Mouse (Mus musculus): ENCODE results near the gene 4930402H24Rik. TPM values are rescaled to one million over a fixed set of nuclear protein-coding genes. Genes with fewer than 3 reads are reported as not detected.

The 4930402H24Rik gene
- polyA plus RNA-seq, 1 experiment from 2014 or later, result 99.6 TPM

DNA sequence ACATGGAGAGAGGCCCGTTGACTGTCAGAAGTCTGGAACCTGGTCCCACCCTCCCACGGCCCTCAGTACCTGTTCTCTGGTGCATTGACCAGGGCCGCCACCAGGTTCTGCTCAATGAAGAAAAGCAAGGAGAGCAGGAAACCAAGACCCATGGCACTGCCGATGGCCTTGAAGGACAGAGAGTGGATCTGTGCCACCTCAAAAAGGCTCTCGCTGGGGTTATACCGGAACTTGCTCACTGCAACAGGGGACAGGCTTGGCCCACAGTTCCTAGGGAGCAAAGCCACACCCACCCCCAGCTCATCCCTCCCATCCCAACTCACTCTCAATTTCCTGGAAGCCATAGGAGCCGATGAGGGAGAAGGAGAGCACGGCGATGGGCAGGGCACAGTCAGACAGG lies 220.8 kb downstream of the 4930402H24Rik start:
- Histone ChIP-seq H3K4me1 (replicated peaks; ENCODE audit: control insufficient read depth, insufficient read depth, low read length) (no peaks in the 10 kb centered on the region), H3K36me3 (replicated peaks; ENCODE audit: control insufficient read depth, insufficient read depth) (peaks cover 42% of the 10 kb centered on the region), H3K27ac (no peak overlapping the region), H3K9ac (no peak overlapping the region), H3K27me3 (ENCODE audit: control insufficient read depth, insufficient read depth, low read length) (no peaks in the 10 kb centered on the region), H3K4me3 (replicated peaks; ENCODE audit: low read length) (no peak overlapping the region), H3K9me3 (ENCODE audit: control insufficient read depth, low read length) (no peaks in the 10 kb centered on the region), H3K4me2 (replicated peaks) (no peak overlapping the region)
- DNase-seq (ENCODE audit: low spot score), result no peak
- ATAC-seq (ENCODE audit: low FRiP score), result no peak
- 90% methylated on average over 9 of the region's 9 CpGs for WGBS

DNA sequence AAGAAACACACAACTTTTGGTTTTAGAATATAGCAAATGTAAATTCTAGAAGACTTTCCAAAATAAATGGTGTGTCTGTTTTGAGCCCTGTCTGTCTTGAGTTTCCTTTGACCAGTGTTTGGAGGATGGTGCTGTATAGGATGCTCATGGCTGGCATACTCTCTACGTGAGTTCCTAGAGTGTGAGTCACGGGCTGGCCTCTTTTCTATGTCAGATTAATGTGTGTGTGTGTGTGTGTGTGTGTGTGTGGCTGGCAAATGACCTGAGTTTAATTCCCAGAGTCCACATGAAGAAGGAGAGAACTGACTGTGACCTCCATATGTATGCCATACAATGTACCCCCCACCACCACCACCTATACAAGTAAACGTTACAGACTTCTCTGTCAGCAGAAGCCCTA lies 224.7 kb downstream of the 4930402H24Rik start:
- DNase-seq (ENCODE audit: low spot score), result no peak
- Histone ChIP-seq H3K9me3 (ENCODE audit: control insufficient read depth, low read length) (no peaks in the 10 kb centered on the region), H3K36me3 (replicated peaks; ENCODE audit: control insufficient read depth, insufficient read depth) (peaks cover 81% of the 10 kb centered on the region), H3K4me2 (replicated peaks) (no peak overlapping the region), H3K27ac (no peak overlapping the region), H3K9ac (no peak overlapping the region), H3K27me3 (ENCODE audit: control insufficient read depth, insufficient read depth, low read length) (no peaks in the 10 kb centered on the region), H3K4me3 (replicated peaks; ENCODE audit: low read length) (no peak overlapping the region), H3K4me1 (replicated peaks; ENCODE audit: control insufficient read depth, insufficient read depth, low read length) (no peaks in the 10 kb centered on the region)
- WGBS, result 92% methylated on average over 3 of the region's 3 CpGs
- no peak for ATAC-seq (ENCODE audit: low FRiP score)

DNA sequence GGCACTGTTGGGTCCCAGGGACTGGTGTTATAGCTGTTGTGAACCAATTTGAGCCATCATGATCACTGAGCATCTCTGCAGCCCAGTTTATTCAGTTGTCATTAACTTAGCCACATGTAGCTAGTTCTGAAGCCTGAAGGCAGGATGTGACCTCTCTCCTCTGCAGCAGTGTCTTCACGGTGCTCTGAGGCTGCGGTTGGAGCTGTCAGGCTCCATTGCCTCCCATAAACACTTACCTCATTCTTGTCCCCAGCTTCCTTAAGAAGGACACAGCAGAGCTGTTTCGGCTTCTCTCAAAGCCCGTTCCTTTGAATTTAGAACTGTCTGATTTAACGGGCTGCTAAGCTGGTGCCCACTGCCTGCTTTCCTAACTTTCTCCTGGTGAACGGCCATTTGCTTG lies 226.3 kb downstream of the 4930402H24Rik start:
- H3K4me1 ChIP-seq (replicated peaks; ENCODE audit: control insufficient read depth, insufficient read depth, low read length), result no peaks in the 10 kb centered on the region
- no peaks in the 10 kb centered on the region for H3K27me3 ChIP-seq (ENCODE audit: control insufficient read depth, insufficient read depth, low read length)
- DNase-seq (ENCODE audit: low spot score) (no peak), ATAC-seq (ENCODE audit: low FRiP score) (no peak)
- H3K27ac ChIP-seq, result no peak overlapping the region
- WGBS, result 91% methylated on average over 6 of the region's 6 CpGs
- no peak overlapping the region for H3K4me2 ChIP-seq (replicated peaks)
- H3K9me3 ChIP-seq (ENCODE audit: control insufficient read depth, low read length), result no peaks in the 10 kb centered on the region
- H3K9ac ChIP-seq, result no peak overlapping the region
- H3K36me3 ChIP-seq (replicated peaks; ENCODE audit: control insufficient read depth, insufficient read depth), result peaks cover 93% of the 10 kb centered on the region
- no peak overlapping the region for H3K4me3 ChIP-seq (replicated peaks; ENCODE audit: low read length)

DNA sequence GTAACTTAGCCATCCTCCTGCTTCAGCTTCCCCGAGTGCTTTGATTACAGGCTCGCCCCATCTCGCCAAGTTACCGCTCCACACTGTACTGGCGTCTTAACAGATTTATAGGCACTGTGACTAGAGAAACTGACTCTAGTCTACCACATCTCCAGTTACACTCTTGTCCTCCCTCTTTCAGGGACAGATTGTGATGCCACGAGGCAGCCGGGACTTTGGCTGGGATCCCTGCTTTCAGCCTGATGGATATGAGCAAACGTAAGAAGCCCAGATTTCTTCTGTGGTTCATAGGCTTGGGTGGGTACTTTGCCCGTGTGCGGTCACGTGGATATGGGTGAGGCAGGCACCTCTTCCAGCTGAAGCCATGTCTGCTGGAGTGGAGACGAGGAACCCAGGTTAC lies 227.1 kb downstream of the 4930402H24Rik start:
- no peak overlapping the region for H3K4me3 ChIP-seq (replicated peaks; ENCODE audit: low read length)
- no peaks in the 10 kb centered on the region for H3K4me1 ChIP-seq (replicated peaks; ENCODE audit: control insufficient read depth, insufficient read depth, low read length)
- H3K9me3 ChIP-seq (ENCODE audit: control insufficient read depth, low read length), result no peaks in the 10 kb centered on the region
- H3K36me3 ChIP-seq (replicated peaks; ENCODE audit: control insufficient read depth, insufficient read depth), result peaks cover 92% of the 10 kb centered on the region
- no peak overlapping the region for H3K4me2 ChIP-seq (replicated peaks)
- no peak overlapping the region for H3K27ac ChIP-seq
- H3K9ac ChIP-seq, result no peak overlapping the region
- no peak for ATAC-seq (ENCODE audit: low FRiP score)
- H3K27me3 ChIP-seq (ENCODE audit: control insufficient read depth, insufficient read depth, low read length), result no peaks in the 10 kb centered on the region
- no peak for DNase-seq (ENCODE audit: low spot score)
- 96% methylated on average over 12 of the region's 12 CpGs for WGBS

DNA sequence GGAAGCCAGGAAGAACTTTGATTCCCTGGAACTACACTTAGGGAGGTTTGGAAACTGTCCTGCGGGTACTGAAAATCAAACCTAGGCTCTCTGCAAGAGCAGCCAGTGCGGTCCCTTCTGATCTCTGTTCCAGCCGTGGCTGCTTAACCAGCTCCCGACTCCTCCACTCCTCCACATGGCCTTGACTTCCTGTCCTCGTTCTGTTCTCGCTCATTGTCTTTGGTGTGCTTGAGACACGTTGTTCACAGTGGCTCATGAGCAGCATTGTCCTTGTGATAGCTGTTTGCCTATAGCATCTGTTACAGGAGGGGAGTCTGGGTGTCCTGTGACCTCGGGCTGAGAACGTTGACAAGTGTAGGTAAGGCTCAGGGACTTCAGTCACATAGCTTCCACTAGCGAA lies 229.0 kb downstream of the 4930402H24Rik start:
- no peak for DNase-seq (ENCODE audit: low spot score)
- H3K4me2 ChIP-seq (replicated peaks), result no peak overlapping the region
- WGBS, result 94% methylated on average over 10 of the region's 10 CpGs

DNA sequence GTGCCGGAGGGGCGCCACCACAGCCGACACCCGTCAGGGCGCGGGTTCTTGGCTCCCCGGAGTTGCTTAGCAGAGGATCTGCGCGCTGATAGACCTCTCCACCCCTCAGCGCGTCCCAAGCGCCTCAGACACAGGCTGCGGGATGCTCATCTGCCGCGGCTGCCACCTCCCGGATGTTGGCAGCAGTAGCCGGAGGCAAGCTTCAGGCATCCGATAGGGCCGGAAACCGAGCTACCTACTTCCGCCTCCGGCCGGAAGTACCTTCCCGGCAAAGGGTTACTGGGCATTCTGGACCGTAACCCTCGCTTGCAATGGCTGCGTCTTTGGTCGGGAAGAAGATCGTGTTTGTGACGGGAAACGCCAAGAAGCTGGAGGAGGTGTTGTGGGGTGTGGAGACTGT lies 238.6 kb downstream of the 4930402H24Rik start, which contains the start of gene Itpa:
Itpa (plus strand) TSS at position 52 of the 400 bp plus-strand sequence.
- peak within 1 kb of the TSS; percentile 76 for H3K27ac ChIP-seq
- WGBS, result under 1% methylated on average over 31 of the region's 31 CpGs
- ATAC-seq (ENCODE audit: low FRiP score), result peak; percentile 68
- peaks cover 20% of the 10 kb centered on the region for H3K4me1 ChIP-seq (replicated peaks; ENCODE audit: control insufficient read depth, insufficient read depth, low read length)
- H3K36me3 ChIP-seq (replicated peaks; ENCODE audit: control insufficient read depth, insufficient read depth), result peaks cover 23% of the 10 kb centered on the region
- peak within 1 kb of the TSS; percentile 54 for H3K4me3 ChIP-seq (replicated peaks; ENCODE audit: low read length)
- H3K9ac ChIP-seq, result peak within 1 kb of the TSS; percentile 68
- H3K9me3 ChIP-seq (ENCODE audit: control insufficient read depth, low read length), result no peaks in the 10 kb centered on the region
- H3K27me3 ChIP-seq (ENCODE audit: control insufficient read depth, insufficient read depth, low read length), result no peaks in the 10 kb centered on the region
- H3K4me2 ChIP-seq (replicated peaks), result peak within 1 kb of the TSS; percentile 70
- peak; percentile 87 for DNase-seq (ENCODE audit: low spot score)

More for the DNA sequence above, 229.0 kb downstream of the 4930402H24Rik start:
- no peak overlapping the region for H3K4me3 ChIP-seq (replicated peaks; ENCODE audit: low read length)
- H3K36me3 ChIP-seq (replicated peaks; ENCODE audit: control insufficient read depth, insufficient read depth), result peaks cover 96% of the 10 kb centered on the region
- H3K4me1 ChIP-seq (replicated peaks; ENCODE audit: control insufficient read depth, insufficient read depth, low read length), result no peaks in the 10 kb centered on the region
- no peak overlapping the region for H3K27ac ChIP-seq
- no peak for ATAC-seq (ENCODE audit: low FRiP score)
- no peaks in the 10 kb centered on the region for H3K27me3 ChIP-seq (ENCODE audit: control insufficient read depth, insufficient read depth, low read length)
- no peak overlapping the region for H3K9ac ChIP-seq
- no peaks in the 10 kb centered on the region for H3K9me3 ChIP-seq (ENCODE audit: control insufficient read depth, low read length)

DNA sequence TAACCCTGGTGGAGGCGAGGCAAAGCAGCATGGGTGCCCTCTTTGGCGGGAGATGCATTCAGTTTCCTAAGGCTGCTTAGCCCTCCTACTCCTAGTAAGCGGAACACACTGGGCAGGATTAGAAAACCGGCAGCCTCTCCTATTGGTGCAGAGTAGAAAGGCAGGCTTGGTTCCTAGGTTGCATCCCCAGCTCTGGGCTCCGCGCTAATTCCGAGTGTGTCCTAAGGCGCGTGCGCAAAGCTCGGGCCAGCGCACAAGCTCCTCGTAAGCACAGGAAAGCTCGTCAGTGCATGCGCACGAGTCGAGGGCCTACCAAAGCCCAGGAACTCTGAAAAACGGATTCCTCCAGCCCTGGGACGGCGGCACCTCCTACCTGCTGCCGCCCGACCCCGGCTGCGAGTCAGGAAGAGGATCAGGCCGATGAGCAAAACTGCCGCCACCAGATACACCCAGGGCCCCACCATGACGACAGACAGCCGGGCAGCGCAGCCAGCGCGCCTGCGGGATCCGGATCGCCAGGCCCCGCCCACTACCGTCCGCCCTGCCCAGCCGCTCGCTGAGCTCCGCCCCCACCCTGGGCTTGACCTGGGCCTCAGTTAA lies 242.0 kb downstream of the 4930402H24Rik start, which contains the start of gene Ddrgk1:
Ddrgk1 (minus strand) TSS at position 558 of the 600 bp plus-strand sequence.
- ATAC-seq (ENCODE audit: low FRiP score), result peak; percentile 97
- Histone ChIP-seq H3K9ac (peak within 1 kb of the TSS; percentile 68), H3K4me1 (replicated peaks; ENCODE audit: control insufficient read depth, insufficient read depth, low read length) (peaks cover 20% of the 10 kb centered on the region), H3K4me3 (replicated peaks; ENCODE audit: low read length) (peak within 1 kb of the TSS; percentile 43), H3K9me3 (ENCODE audit: control insufficient read depth, low read length) (no peaks in the 10 kb centered on the region), H3K27me3 (ENCODE audit: control insufficient read depth, insufficient read depth, low read length) (no peaks in the 10 kb centered on the region), H3K4me2 (replicated peaks) (peak within 1 kb of the TSS; percentile 62), H3K27ac (peak within 1 kb of the TSS; percentile 95), H3K36me3 (replicated peaks; ENCODE audit: control insufficient read depth, insufficient read depth) (peaks cover 37% of the 10 kb centered on the region)
- DNase-seq (ENCODE audit: low spot score), result peak; percentile 95
- under 1% methylated on average over 40 of the region's 40 CpGs for WGBS

DNA sequence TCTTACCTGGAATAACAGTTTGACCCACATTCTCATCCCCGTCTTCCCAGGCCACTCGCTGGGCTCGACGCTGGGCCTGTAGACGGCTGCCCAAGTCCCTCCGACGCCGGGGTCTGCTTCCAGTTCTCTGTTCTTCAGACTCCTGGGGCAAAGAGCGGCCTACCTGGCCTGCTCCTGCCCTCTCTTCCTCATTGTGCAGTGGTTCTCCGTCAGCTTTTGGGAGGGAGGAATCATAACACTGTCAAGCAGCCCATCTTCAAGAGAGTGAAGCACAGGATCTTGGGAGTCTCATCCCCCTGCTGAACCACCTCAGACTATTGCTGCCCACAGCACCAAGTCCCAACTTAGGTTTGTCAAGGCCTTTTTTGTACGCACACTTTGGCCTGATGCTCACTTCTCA lies 242.9 kb downstream of the 4930402H24Rik start:
- Histone ChIP-seq H3K27me3 (ENCODE audit: control insufficient read depth, insufficient read depth, low read length) (no peaks in the 10 kb centered on the region), H3K4me2 (replicated peaks) (peak overlapping the region; percentile 62), H3K9ac (peak overlapping the region; percentile 68), H3K36me3 (replicated peaks; ENCODE audit: control insufficient read depth, insufficient read depth) (peaks cover 45% of the 10 kb centered on the region), H3K4me1 (replicated peaks; ENCODE audit: control insufficient read depth, insufficient read depth, low read length) (peaks cover 17% of the 10 kb centered on the region), H3K9me3 (ENCODE audit: control insufficient read depth, low read length) (no peaks in the 10 kb centered on the region), H3K27ac (peak overlapping the region; percentile 95), H3K4me3 (replicated peaks; ENCODE audit: low read length) (peak overlapping the region; percentile 43)
- ATAC-seq (ENCODE audit: low FRiP score), result no peak
- WGBS, result 87% methylated on average over 11 of the region's 11 CpGs
- no peak for DNase-seq (ENCODE audit: low spot score)

DNA sequence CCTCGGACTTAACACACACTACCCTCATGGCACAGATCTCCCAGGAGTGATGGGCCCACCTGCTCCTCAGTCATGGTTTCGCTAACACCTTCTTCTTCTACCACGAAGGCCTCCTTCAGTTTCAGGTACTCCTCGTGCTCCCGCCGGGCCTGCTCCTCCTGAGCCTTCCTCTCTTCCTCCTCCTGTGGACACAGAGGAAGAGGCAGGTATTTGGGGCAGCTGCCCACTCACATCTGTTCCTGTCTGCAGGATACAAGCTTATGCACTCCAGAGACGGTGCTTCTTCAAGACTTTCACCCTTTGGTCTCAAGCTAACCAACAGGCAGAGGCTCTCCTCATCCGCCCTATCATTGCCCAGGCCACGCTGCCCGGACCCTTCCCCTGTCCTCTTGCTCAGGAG lies 247.7 kb downstream of the 4930402H24Rik start:
- WGBS, result 96% methylated on average over 10 of the region's 10 CpGs
- H3K4me1 ChIP-seq (replicated peaks; ENCODE audit: control insufficient read depth, insufficient read depth, low read length), result peaks cover 9% of the 10 kb centered on the region
- H3K4me3 ChIP-seq (replicated peaks; ENCODE audit: low read length), result no peak overlapping the region
- H3K27ac ChIP-seq, result no peak overlapping the region
- no peak overlapping the region for H3K4me2 ChIP-seq (replicated peaks)
- no peak for ATAC-seq (ENCODE audit: low FRiP score)
- no peaks in the 10 kb centered on the region for H3K27me3 ChIP-seq (ENCODE audit: control insufficient read depth, insufficient read depth, low read length)
- H3K9me3 ChIP-seq (ENCODE audit: control insufficient read depth, low read length), result no peaks in the 10 kb centered on the region
- peaks cover 94% of the 10 kb centered on the region for H3K36me3 ChIP-seq (replicated peaks; ENCODE audit: control insufficient read depth, insufficient read depth)
- no peak for DNase-seq (ENCODE audit: low spot score)
- H3K9ac ChIP-seq, result no peak overlapping the region
